Comparison of ENCODE assay signal across 15 mouse cellular contexts in the genomic region with DNA sequence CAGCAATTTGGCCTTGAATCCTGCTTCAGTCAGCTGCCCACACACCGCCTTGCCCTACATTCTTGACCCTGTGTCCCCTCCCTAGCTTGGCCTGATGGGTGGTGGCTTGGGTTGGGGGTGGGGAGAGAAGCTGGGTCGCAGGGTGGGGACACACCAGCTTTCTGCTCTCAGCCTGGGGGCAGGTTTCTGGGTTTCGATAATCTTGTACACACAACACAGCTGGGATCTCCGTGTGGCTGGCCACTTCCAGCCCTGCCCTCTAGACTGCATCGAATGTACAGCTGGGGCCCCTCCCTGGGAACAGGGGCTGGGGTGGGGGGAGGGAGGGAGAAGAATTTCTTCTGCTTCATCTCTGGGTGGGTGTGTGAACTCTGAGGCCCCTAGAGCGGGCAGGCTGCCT. TPM values are rescaled to one million over a fixed set of nuclear protein-coding genes. Genes with fewer than 3 reads are reported as not detected.
DNase-seq lines count a peak whose midpoint lies in the region; ATAC-seq and TF ChIP-seq lines count a peak whose summit lies in the region.
"Had no signal": no experiment of that assay in that cellular context is flagged by ENCODE, and none has a peak within 500 bp of the region (broad histone marks: within the 10 kb centered on the region; RNA-seq: fewer than 3 reads in every experiment).

No protein-coding gene starts in this region.

- peak; percentile 16; the same call in 1 of the 2 replicates for ATAC-seq in lung, embryonic 14.5 days (ENCODE audit: insufficient read depth)
- ATAC-seq in intestine, embryonic 16.5 days: peak; percentile 63
- peak; percentile 43 for ATAC-seq in stomach, postnatal 0 days (ENCODE audit: low FRiP score, low TSS enrichment)
- ATAC-seq: forebrain, postnatal 0 days; liver, embryonic 12.5 days had no signal

- no peaks in the 10 kb centered on the region for H3K36me3 ChIP-seq in lung, embryonic 14.5 days (ENCODE audit: insufficient read depth)
- H3K36me3 ChIP-seq in intestine, embryonic 16.5 days (ENCODE audit: control insufficient read depth, insufficient read depth, low read length): 0 out of 2 replicates have a peak, but pooled peaks cover 3% of the 10 kb centered on the region
- H3K36me3 ChIP-seq in stomach, postnatal 0 days (ENCODE audit: control insufficient read depth, insufficient read depth, low read length): no peaks in the 10 kb centered on the region; the same call in 1 of the 2 replicates
- H3K36me3 ChIP-seq: liver, embryonic 12.5 days had no signal

- no peak for DNase-seq in gastrocnemius, adult 2 months
- DNase-seq in gastrocnemius, postnatal 36 days: no peak
- no peak for DNase-seq in lung, embryonic 14.5 days
- DNase-seq in lung, postnatal 14 days: no peak
- DNase-seq in stomach, postnatal 0 days (ENCODE audit: low spot score): peak; percentile 71
- no peak for DNase-seq in urinary bladder, postnatal 4 days (ENCODE audit: low spot score in 2 of 2)
- DNase-seq in ovary, adult 18-20 months (ENCODE audit: low spot score): no peak
- DNase-seq: adrenal gland, postnatal 25 days; cerebellum, adult 2 months; forebrain, postnatal 0 days; heart, postnatal 14 days; kidney, adult 9 months had no signal

- no peaks in the 10 kb centered on the region for H3K9me3 ChIP-seq in lung, embryonic 14.5 days (ENCODE audit: low read depth, low read length)
- no peaks in the 10 kb centered on the region for H3K9me3 ChIP-seq in intestine, embryonic 16.5 days (ENCODE audit: control insufficient read depth, low read length)
- H3K9me3 ChIP-seq in stomach, postnatal 0 days (ENCODE audit: control insufficient read depth, low read length): no peaks in the 10 kb centered on the region
- H3K9me3 ChIP-seq: liver, embryonic 12.5 days had no signal

- no peak overlapping the region for H3K4me3 ChIP-seq in gastrocnemius, adult 2 months
- no peak overlapping the region for H3K4me3 ChIP-seq in lung, embryonic 14.5 days (ENCODE audit: low read depth, low read length)
- H3K4me3 ChIP-seq in intestine, embryonic 16.5 days (ENCODE audit: low read length): no peak overlapping the region
- no peak overlapping the region for H3K4me3 ChIP-seq in stomach, postnatal 0 days (ENCODE audit: low read depth, low read length)
- H3K4me3 ChIP-seq: liver, embryonic 12.5 days; megakaryocyte, embryonic 14.5 days had no signal

- H3K9ac ChIP-seq in lung, embryonic 14.5 days: no peak overlapping the region
- peak overlapping the region; percentile 51 for H3K9ac ChIP-seq in intestine, embryonic 16.5 days (ENCODE audit: low read depth, low read length)
- H3K9ac ChIP-seq in stomach, postnatal 0 days (ENCODE audit: low read length): peak overlapping the region; percentile 35; the same call in 1 of the 2 replicates
- H3K9ac ChIP-seq: forebrain, postnatal 0 days; liver, embryonic 12.5 days had no signal

- intact Hi-C loops in gastrocnemius, adult 2 months (cut with DNase I): no loop called here
- intact Hi-C loops in gastrocnemius, postnatal 36 days (cut with DNase I): no loop called here

- 15% methylated on average over 6 of the region's 6 CpGs for WGBS in lung, embryonic 14.5 days
- 22% methylated on average over 6 of the region's 6 CpGs for WGBS in intestine, embryonic 16.5 days
- 22% methylated on average over 6 of the region's 6 CpGs for WGBS in stomach, postnatal 0 days

- H3K27ac ChIP-seq in gastrocnemius, adult 2 months: peak overlapping the region; percentile 28; the same call in 1 of the 2 replicates
- 0 out of 2 replicates have a peak overlapping the region, but pooled peaks have one; percentile 12 for H3K27ac ChIP-seq in lung, embryonic 14.5 days (ENCODE audit: low read depth)
- peak overlapping the region; percentile 77 for H3K27ac ChIP-seq in intestine, embryonic 16.5 days (ENCODE audit: low read length)
- peak overlapping the region; percentile 69 for H3K27ac ChIP-seq in stomach, postnatal 0 days (replicated peaks)
- H3K27ac ChIP-seq: liver, embryonic 12.5 days had no signal

- no peak for TF ChIP-seq CTCF in gastrocnemius, adult 2 months (IDR thresholded peaks at IDR 0.05)
- TF ChIP-seq CTCF in lung, embryonic 14.5 days (IDR thresholded peaks at IDR 0.05; ENCODE audit: low read depth): no peak
- TF ChIP-seq CTCF in stomach, postnatal 0 days (IDR thresholded peaks at IDR 0.05; ENCODE audit: low read depth): no peak

- no peak for TF ChIP-seq EP300 in stomach, postnatal 0 days (optimal IDR thresholded peaks at IDR 0.05)

- H3K4me2 ChIP-seq in lung, embryonic 14.5 days: no peak overlapping the region
- peak overlapping the region; percentile 35 for H3K4me2 ChIP-seq in intestine, embryonic 16.5 days (ENCODE audit: low read depth, low read length)
- peak overlapping the region; percentile 14; the same call in 1 of the 2 replicates for H3K4me2 ChIP-seq in stomach, postnatal 0 days (replicated peaks; ENCODE audit: low read depth)
- H3K4me2 ChIP-seq: liver, embryonic 12.5 days had no signal

- H3K4me1 ChIP-seq in lung, embryonic 14.5 days (ENCODE audit: insufficient read depth): 0 out of 2 replicates have a peak, but pooled peaks cover 5% of the 10 kb centered on the region
- H3K4me1 ChIP-seq in intestine, embryonic 16.5 days (ENCODE audit: control insufficient read depth, insufficient read depth, low read length): peaks cover 61% of the 10 kb centered on the region
- peaks cover 5% of the 10 kb centered on the region; the same call in 1 of the 2 replicates for H3K4me1 ChIP-seq in stomach, postnatal 0 days (replicated peaks; ENCODE audit: control insufficient read depth, insufficient read depth)
- H3K4me1 ChIP-seq: megakaryocyte, embryonic 14.5 days had no signal

- H3K27me3 ChIP-seq in lung, embryonic 14.5 days (ENCODE audit: insufficient read depth, low read length): no peaks in the 10 kb centered on the region; the same call in 1 of the 2 replicates
- no peaks in the 10 kb centered on the region for H3K27me3 ChIP-seq in intestine, embryonic 16.5 days (replicated peaks; ENCODE audit: control insufficient read depth, insufficient read depth, low read length)
- no peaks in the 10 kb centered on the region for H3K27me3 ChIP-seq in stomach, postnatal 0 days (ENCODE audit: control insufficient read depth, insufficient read depth, low read length)

RNA-seq across cellular contexts. Expression of gene Itpr3, which starts 6.6 kb away (rescaled TPM):
- 1 to 10 TPM; 1.9 to 2.1 TPM for total RNA-seq in gastrocnemius, adult 2 months (2021)
- total RNA-seq in gastrocnemius, postnatal 36 days (2021): 1 to 10 TPM; 1.8 to 2.2 TPM
- 5.1 and 5.8 TPM in 2 replicates for polyA plus RNA-seq in lung, embryonic 14.5 days (2014; fragmentation: Nextera tagmentation; extraction: Ambion mirVana)
- 12.1 and 16.5 TPM in 2 replicates for polyA plus RNA-seq in intestine, embryonic 16.5 days (2015; fragmentation: Nextera tagmentation; extraction: Ambion mirVana)
- 5.9 and 6.6 TPM in 2 replicates for polyA plus RNA-seq in stomach, postnatal 0 days (2015; fragmentation: Nextera tagmentation; extraction: Ambion mirVana)

RNA-seq across cellular contexts. Expression of gene Bak1, which starts 34.9 kb away (rescaled TPM):
- 10 to 100 TPM; 15.5 to 20.1 TPM for total RNA-seq in gastrocnemius, adult 2 months (2021)
- 10 to 100 TPM; 20.9 to 21.4 TPM for total RNA-seq in gastrocnemius, postnatal 36 days (2021)
- 12.0 and 13.8 TPM in 2 replicates for polyA plus RNA-seq in lung, embryonic 14.5 days (2014; fragmentation: Nextera tagmentation; extraction: Ambion mirVana)
- 8.5 and 10.3 TPM in 2 replicates for polyA plus RNA-seq in intestine, embryonic 16.5 days (2015; fragmentation: Nextera tagmentation; extraction: Ambion mirVana)
- 3.5 and 3.6 TPM in 2 replicates for polyA plus RNA-seq in stomach, postnatal 0 days (2015; fragmentation: Nextera tagmentation; extraction: Ambion mirVana)

Comparison
In these comparisons a context has a peak if more than half of its experiments do, and no peak if none do; other contexts are left out.
1. H3K27ac ChIP-seq: peak in every context shown above with its lines; median percentile 77 in intestine, embryonic 16.5 days; 69 in stomach, postnatal 0 days; 28 in gastrocnemius, adult 2 months; 12 in lung, embryonic 14.5 days.